Mouse (Mus musculus) gonadal fat pad, adult 2 months (tissue): ENCODE measurements around the gene BC049352. TPM values are rescaled to one million over a fixed set of nuclear protein-coding genes. Genes with fewer than 3 reads are reported as not detected.

Source experiments
- DNase-seq: peaks from one replicate; pipeline ENCODE4 v3.0.0-alpha.2; 2012; ENCODE audit warnings: low read depth
- polyA plus RNA-seq: library from polyadenylated mRNA; depleted of rRNA; stranded (reverse); fragments of >200 nt; gene quantifications from 2 replicates; pipeline ENCODE4 v1.2.3, GENCODE M21; 2012

BC049352 gene
- polyA plus RNA-seq, 1 experiment: 0.18 TPM

- DNase-seq: no peak
Measured at GRCm38 (mm10) chr9:45189661-45190174, 7.9 kb downstream of the BC049352 start.

DNA sequence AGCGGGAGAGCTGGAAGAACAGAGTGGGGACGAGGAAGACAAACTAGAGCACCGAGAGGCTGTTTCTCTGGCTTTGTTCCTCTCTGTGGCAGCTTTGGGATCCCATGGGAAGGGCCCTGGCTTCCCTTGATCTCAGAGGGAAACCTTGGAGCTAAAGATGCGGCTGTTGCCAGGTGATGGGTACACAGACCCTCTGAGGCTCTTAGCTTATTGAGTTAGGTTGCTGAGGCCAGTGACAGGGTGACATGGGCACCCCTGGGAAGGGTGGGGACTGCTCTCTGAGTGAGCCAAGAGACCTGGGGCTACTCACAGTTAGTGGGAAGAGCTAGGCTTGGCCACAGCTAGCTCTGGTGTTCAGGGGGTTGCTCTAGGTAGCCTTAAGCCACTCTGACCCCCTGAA, 13.7 kb downstream of the BC049352 start:
- no peak for DNase-seq

- no peak for DNase-seq
Measured at GRCm38 (mm10) chr9:45196125-45196830, 14.5 kb downstream of the BC049352 start.

- no peak for DNase-seq
Measured at GRCm38 (mm10) chr9:45197549-45197948, 15.7 kb downstream of the BC049352 start.

GRCm38 (mm10) chr9:45201319-45201947, 19.6 kb downstream of the BC049352 start:
- peak; percentile 98 for DNase-seq

GRCm38 (mm10) chr9:45202021-45202798, 20.4 kb downstream of the BC049352 start:
- no peak for DNase-seq

DNA sequence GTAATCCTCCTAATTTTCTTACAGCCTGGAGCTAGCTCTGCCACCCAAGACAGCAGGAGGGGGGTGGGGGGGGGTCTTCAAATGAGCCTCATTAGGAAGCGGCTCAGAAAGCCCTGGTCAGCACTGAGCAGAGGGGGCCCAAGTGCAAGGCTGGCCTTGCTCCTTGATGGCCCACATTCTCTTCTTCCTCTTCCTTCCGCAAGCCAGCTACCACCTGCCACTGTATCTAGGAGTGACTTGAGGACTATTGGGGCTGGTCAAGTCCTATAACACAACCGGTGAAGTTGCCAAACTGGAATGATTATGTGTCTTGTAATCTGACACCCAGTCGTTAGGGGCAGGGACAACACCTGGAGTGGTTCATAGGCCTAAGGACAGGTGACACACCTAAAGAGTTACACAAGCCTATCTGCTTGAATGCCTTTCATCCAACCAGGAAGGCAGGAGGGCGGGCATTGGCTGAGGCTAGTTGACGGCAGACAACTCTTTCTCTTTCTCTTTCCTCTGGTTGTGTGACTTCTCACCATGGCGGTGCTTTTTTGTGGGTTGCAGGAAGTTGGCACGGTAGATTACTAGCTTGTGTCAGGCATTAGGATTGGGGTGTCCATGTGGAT, 22.1 kb downstream of the BC049352 start, which contains the start of gene Tmprss4:
TSS of gene Tmprss4 (minus strand) at position 296 of the 614 bp plus-strand sequence.
- DNase-seq: peak; percentile 89

DNA sequence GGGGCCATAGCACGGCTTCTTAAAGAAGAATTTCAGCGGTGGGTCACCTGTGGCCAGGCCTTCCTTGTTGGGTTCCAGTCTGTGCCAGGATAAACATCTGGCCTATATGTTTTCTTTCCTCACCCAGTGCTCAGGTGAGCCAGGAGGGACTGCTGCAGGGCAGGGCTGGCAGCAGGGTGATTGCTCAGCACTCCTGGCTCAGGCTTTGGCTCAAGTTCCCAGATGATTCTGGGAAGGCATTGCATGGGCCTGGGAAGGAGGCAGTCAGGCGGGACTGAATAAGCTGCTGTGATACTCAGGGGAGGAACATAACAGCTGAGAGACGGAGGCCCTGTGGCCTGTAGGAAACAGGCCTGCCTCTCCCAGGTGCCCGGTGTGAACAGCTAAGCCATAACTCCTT, 23.3 kb downstream of the BC049352 start:
- peak; percentile 71 for DNase-seq

DNA sequence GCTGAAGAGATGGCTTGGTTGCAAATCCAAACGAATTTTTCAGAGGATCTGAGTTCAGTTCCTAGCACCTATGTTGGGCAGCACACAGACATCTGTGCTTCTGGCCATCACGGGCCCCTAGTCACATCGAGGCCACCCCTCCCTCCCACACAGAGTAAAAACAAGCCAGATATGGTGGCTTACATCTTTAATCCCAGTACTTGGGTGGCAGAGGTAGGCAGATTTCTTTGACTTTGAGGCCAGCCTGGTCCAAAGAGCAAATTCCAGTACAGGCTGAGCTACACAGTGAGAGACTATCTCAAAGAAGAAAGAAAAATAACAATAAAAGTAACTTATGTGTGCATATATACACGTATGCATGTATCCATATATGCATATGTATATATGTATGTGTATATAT, 24.3 kb downstream of the BC049352 start:
- no peak for DNase-seq

GRCm38 (mm10) chr9:45207015-45207743, 25.4 kb downstream of the BC049352 start:
- DNase-seq: no peak

DNA sequence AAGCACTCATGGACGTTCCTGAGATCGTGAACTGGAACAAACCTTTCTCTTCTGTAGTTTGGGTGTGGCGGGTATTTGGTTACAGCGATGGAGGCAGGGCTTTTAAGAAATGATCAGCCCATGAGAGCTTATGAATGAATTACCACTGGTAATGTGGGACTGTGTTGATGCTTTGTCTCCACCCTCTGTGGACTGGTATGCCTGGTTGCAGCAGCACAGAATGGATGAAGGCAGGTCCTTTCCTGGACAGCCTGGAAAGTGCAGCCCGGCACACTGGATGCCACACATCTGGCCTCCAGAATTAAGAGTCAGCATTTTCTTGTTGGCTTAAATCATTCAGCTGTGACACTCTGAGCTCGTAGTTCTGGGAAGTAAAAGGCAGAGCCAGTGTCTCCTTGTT, 30.2 kb downstream of the BC049352 start:
- DNase-seq: no peak

DNA sequence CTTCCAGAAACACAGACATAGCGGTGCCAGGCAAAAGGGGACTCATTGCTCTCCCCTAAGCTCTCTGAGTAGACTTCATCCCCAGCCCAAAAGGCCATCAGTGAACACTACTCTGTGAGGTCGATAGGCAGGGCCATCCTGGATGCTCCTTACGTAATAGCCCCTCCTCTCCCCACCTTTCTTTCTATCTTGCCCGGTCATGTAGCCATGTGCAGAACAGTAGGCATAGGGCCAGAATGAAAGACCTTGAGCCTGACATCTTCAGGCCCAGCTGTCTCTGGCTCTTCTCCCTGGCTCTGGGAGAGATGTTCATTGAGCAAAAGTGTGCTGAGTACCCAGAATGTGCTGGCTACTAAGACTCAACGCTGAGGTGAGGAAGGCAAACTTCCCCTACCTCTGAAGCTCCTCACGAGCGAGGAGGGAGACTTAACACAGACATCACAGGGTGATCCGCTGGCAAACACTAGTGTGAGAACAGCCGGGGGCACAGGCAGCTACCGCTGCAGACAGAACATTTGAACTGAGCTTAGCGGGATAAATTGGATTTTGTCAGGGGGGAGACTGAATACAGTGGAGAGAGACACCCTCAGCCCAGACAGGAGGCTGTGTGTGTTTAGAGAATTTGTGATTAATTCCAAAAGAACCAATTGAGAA, 33.8 kb downstream of the BC049352 start:
- no peak for DNase-seq

GRCm38 (mm10) chr9:45219644-45220043, 37.8 kb downstream of the BC049352 start:
- no peak for DNase-seq

DNA sequence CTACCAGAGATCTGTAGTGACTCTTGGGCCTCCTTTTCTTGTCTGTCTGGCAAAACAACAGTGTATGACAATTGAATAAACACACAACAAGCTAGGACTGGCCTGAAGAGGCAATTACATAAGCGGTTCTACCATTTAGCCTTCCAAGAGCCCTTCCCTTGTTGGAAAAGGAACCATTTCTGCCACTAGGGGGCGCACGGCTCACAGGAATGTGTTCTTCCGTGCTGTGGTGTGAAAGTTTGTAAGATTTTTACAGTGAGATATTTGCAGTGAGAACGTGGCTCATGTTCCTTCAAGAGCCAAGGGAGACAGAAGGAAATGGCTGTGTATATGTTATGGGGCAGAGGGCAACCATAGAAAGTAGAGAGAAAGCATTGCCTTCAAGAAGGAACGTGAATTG, 39.8 kb downstream of the BC049352 start:
- no peak for DNase-seq

DNA sequence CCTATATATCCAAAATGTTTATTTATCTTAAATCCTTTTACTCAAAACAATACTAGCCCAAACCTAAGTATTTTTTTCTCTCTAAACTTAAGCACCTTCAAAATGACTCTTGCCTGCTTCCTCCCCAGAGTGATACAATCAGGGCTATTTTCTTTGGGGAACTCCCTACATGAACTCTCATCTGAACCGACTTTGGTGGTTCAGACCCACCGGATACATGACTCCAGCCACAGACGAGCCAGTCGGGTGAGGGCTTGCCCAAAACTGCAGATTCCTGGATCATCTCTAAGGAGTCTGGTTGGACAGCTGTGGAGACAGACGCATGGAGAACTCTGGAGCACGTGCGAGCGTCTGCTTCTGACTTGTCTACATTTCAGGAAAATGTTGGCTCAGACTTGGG, 47.6 kb downstream of the BC049352 start:
- DNase-seq: no peak

DNA sequence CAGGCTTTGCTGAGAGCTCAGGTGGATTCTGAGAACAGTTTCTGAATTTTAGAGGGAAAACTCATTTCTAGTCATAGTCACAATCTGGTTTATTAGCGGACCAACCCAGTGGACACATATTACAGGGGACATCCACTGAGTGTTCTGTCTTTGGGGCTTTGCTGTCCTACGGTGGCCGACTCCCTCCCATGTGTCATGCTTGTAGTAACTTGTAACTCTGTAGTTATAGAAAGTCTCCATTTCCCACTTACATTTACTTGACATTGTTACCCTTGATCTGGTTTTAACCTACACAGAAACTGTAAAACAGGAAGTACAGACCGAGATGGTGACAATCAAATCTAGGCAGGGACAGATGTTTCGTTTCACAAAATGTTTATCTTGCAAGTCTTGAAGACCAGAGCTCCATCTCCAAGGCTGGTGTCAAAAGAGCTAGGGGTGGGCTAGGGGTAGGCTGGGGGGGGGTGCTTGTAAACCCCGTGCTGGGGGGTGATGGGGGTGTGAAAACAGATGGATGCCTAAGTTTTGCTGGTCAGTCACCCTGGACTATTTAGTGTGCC, 53.9 kb downstream of the BC049352 start:
- no peak for DNase-seq

GRCm38 (mm10) chr9:45236744-45237143, 54.9 kb downstream of the BC049352 start:
- DNase-seq: no peak

GRCm38 (mm10) chr9:45241397-45241796, 59.6 kb downstream of the BC049352 start:
- DNase-seq: no peak

- no peak for DNase-seq
Measured at GRCm38 (mm10) chr9:45245432-45245831, 63.6 kb downstream of the BC049352 start.

DNA sequence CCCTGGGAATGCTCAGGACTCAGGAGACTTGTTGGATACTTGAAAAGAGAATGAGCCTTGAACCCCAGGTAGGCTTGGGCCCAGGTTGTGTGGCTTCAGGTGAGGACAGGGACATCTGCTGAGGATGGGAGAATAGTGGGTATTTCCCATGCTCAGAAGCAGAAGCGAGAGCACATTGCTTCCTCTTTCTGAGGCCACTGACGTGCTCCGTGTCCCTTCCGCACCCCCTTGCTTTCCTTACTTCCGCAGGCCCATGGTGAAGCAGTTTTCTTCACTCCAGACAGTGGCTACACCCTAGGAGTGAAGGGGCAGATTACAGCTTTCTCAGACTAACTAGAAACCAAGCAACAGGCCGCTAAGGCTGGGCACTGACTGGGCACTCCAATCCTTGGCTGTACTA, 64.3 kb downstream of the BC049352 start:
- no peak for DNase-seq
